Mouse (Mus musculus) forebrain, embryonic 15.5 days (tissue): ENCODE data around the gene Gabrd. TPM values are rescaled to one million over a fixed set of nuclear protein-coding genes. Genes with fewer than 3 reads are reported as not detected.

Experiments
- ATAC-seq: fragments of 200-750 bp; cut with Nextera tagmentation; replicated peaks from 2 replicates; pipeline ENCODE4 v1.8.0; 2017; ENCODE audit warnings: mild to moderate bottlenecking, moderate TSS enrichment, moderate library complexity
- H3K27ac ChIP-seq: fragments of 300-500 bp; sonication (generic); replicated peaks from 2 replicates; pipeline ENCODE4 v1.5.1; 2015; ENCODE audit warnings: mild to moderate bottlenecking, inconsistent platforms
- H3K27me3 ChIP-seq: fragments of 300-500 bp; sonication (generic); 2 replicates; pipeline ENCODE4 v1.6.1; 2015; ENCODE audit warnings: inconsistent platforms
- H3K36me3 ChIP-seq: fragments of 300-500 bp; sonication (generic); 2 replicates; pipeline ENCODE4 v1.6.1; 2015; ENCODE audit warnings: mild to moderate bottlenecking, inconsistent platforms
- H3K4me1 ChIP-seq: fragments of 300-500 bp; sonication (generic); 2 replicates; pipeline ENCODE4 v1.6.1; 2015; ENCODE audit warnings: inconsistent platforms
- H3K4me2 ChIP-seq: fragments of 300-500 bp; sonication (generic); replicated peaks from 2 replicates; pipeline ENCODE4 v1.6.1; 2015; ENCODE audit warnings: mild to moderate bottlenecking, inconsistent platforms
- H3K4me3 ChIP-seq: fragments of 300-500 bp; sonication (generic); 2 replicates; pipeline ENCODE4 v1.5.1; 2015; ENCODE audit warnings: mild to moderate bottlenecking, inconsistent platforms
- H3K9ac ChIP-seq: fragments of 300-500 bp; sonication (generic); replicated peaks from 2 replicates; pipeline ENCODE4 v1.6.1; 2015; ENCODE audit warnings: mild to moderate bottlenecking, inconsistent platforms
- H3K9me3 ChIP-seq: fragments of 300-500 bp; sonication (generic); 2 replicates; pipeline ENCODE4 v1.6.1; 2016; ENCODE audit warnings: inconsistent platforms
- WGBS: fragments of 180-500 bp; shearing (Covaris S2); methylation state at CpG from one replicate; pipeline ENCODE4 v1.1.7; 2015; ENCODE audit warnings: mixed read lengths; 5-methylcytosine and 5-hydroxymethylcytosine counted together
- polyA plus RNA-seq: library from polyadenylated mRNA; unstranded; fragments of >200 nt; fragmentation: Nextera tagmentation; extraction: Ambion mirVana; gene quantifications from 2 replicates; pipeline ENCODE4 v1.2.1, GENCODE M21; 2015

Gabrd gene
- polyA plus RNA-seq, 1 experiment from 2014 or later: 2.6 TPM

- Histone ChIP-seq H3K9ac (no peak overlapping the region), H3K27me3 (no peaks in the 10 kb centered on the region), H3K36me3 (no peaks in the 10 kb centered on the region), H3K9me3 (no peaks in the 10 kb centered on the region), H3K4me1 (peaks cover 8% of the 10 kb centered on the region), H3K27ac (no peak overlapping the region), H3K4me2 (no peak overlapping the region), H3K4me3 (no peak overlapping the region)
- no peak for ATAC-seq
- WGBS: 92% methylated on average over 11 of the region's 11 CpGs
Measured at GRCm38 (mm10) chr4:155413641-155414335, 15.9 kb upstream of the Gabrd start.

GRCm38 (mm10) chr4:155412124-155412523 lies 14.2 kb upstream of the Gabrd start:
- Histone ChIP-seq H3K9ac (no peak overlapping the region), H3K9me3 (no peaks in the 10 kb centered on the region), H3K27ac (no peak overlapping the region), H3K27me3 (no peaks in the 10 kb centered on the region), H3K36me3 (no peaks in the 10 kb centered on the region), H3K4me3 (no peak overlapping the region), H3K4me2 (no peak overlapping the region), H3K4me1 (peaks cover 13% of the 10 kb centered on the region)
- 94% methylated on average over 6 of the region's 6 CpGs for WGBS
- no peak for ATAC-seq

GRCm38 (mm10) chr4:155409058-155409776 lies 11.3 kb upstream of the Gabrd start, which contains the start of gene Cfap74:
Gene Cfap74, plus strand, starts transcription at chr4:155409190.
- H3K27ac ChIP-seq: peak within 1 kb of the TSS; percentile 44
- no peaks in the 10 kb centered on the region for H3K27me3 ChIP-seq
- under 1% methylated on average over 35 of the region's 35 CpGs for WGBS
- H3K9me3 ChIP-seq: no peaks in the 10 kb centered on the region
- peak within 1 kb of the TSS; percentile 60 for H3K4me3 ChIP-seq
- H3K4me2 ChIP-seq: peak within 1 kb of the TSS; percentile 89
- peak within 1 kb of the TSS; percentile 47 for H3K9ac ChIP-seq
- H3K36me3 ChIP-seq: no peaks in the 10 kb centered on the region
- H3K4me1 ChIP-seq: peaks cover 13% of the 10 kb centered on the region
- ATAC-seq: peak; percentile 99

GRCm38 (mm10) chr4:155408695-155409057 lies 10.8 kb upstream of the Gabrd start:
- no peaks in the 10 kb centered on the region for H3K27me3 ChIP-seq
- H3K4me2 ChIP-seq: peak overlapping the region; percentile 89
- no peaks in the 10 kb centered on the region for H3K9me3 ChIP-seq
- H3K4me1 ChIP-seq: peaks cover 13% of the 10 kb centered on the region
- H3K36me3 ChIP-seq: no peaks in the 10 kb centered on the region
- peak overlapping the region; percentile 47 for H3K9ac ChIP-seq
- peak; percentile 57 for ATAC-seq
- peak overlapping the region; percentile 60 for H3K4me3 ChIP-seq
- no peak overlapping the region for H3K27ac ChIP-seq
- under 1% methylated on average over 8 of the region's 8 CpGs for WGBS

- WGBS: 69% methylated on average over 1 of the region's 1 CpGs
- H3K4me2 ChIP-seq: no peak overlapping the region
- peaks cover 7% of the 10 kb centered on the region for H3K4me1 ChIP-seq
- peaks cover 17% of the 10 kb centered on the region for H3K27me3 ChIP-seq
- no peaks in the 10 kb centered on the region for H3K36me3 ChIP-seq
- H3K9ac ChIP-seq: no peak overlapping the region
- no peak overlapping the region for H3K4me3 ChIP-seq
- H3K27ac ChIP-seq: no peak overlapping the region
- H3K9me3 ChIP-seq: no peaks in the 10 kb centered on the region
- ATAC-seq: no peak
Measured at GRCm38 (mm10) chr4:155402489-155402888, 4.6 kb upstream of the Gabrd start.

- Histone ChIP-seq H3K27me3 (peaks cover 28% of the 10 kb centered on the region), H3K9ac (no peak overlapping the region), H3K9me3 (no peaks in the 10 kb centered on the region), H3K27ac (no peak overlapping the region), H3K4me3 (no peak overlapping the region), H3K4me1 (peaks cover 8% of the 10 kb centered on the region), H3K36me3 (no peaks in the 10 kb centered on the region), H3K4me2 (no peak overlapping the region)
- 65% methylated on average over 7 of the region's 7 CpGs for WGBS
- no peak for ATAC-seq
Measured at GRCm38 (mm10) chr4:155401121-155401520, 3.2 kb upstream of the Gabrd start.

GRCm38 (mm10) chr4:155398222-155398540 lies 269 bp upstream of the Gabrd start:
- H3K27me3 ChIP-seq: peaks cover 28% of the 10 kb centered on the region
- no peak overlapping the region for H3K27ac ChIP-seq
- peaks cover 8% of the 10 kb centered on the region for H3K4me1 ChIP-seq
- H3K4me2 ChIP-seq: peak overlapping the region; percentile 86
- 4% methylated on average over 9 of the region's 9 CpGs for WGBS
- H3K36me3 ChIP-seq: no peaks in the 10 kb centered on the region
- H3K9ac ChIP-seq: no peak overlapping the region
- no peak for ATAC-seq
- H3K4me3 ChIP-seq: peak overlapping the region; percentile 47
- H3K9me3 ChIP-seq: no peaks in the 10 kb centered on the region

- H3K9me3 ChIP-seq: no peaks in the 10 kb centered on the region
- peaks cover 8% of the 10 kb centered on the region for H3K4me1 ChIP-seq
- no peak overlapping the region for H3K4me2 ChIP-seq
- H3K4me3 ChIP-seq: no peak overlapping the region
- H3K27ac ChIP-seq: no peak overlapping the region
- no peaks in the 10 kb centered on the region for H3K36me3 ChIP-seq
- no peak overlapping the region for H3K9ac ChIP-seq
- WGBS: 87% methylated on average over 4 of the region's 4 CpGs
- no peak for ATAC-seq
- peaks cover 28% of the 10 kb centered on the region for H3K27me3 ChIP-seq
Measured at GRCm38 (mm10) chr4:155396751-155397150, 1.2 kb downstream of the Gabrd start.

GRCm38 (mm10) chr4:155395471-155395870 lies 2.4 kb downstream of the Gabrd start:
- no peak for ATAC-seq
- Histone ChIP-seq H3K4me1 (peaks cover 8% of the 10 kb centered on the region), H3K27ac (no peak overlapping the region), H3K9ac (no peak overlapping the region), H3K4me2 (no peak overlapping the region), H3K9me3 (no peaks in the 10 kb centered on the region), H3K36me3 (no peaks in the 10 kb centered on the region), H3K27me3 (peaks cover 28% of the 10 kb centered on the region), H3K4me3 (no peak overlapping the region)
- WGBS: 81% methylated on average over 5 of the region's 5 CpGs

GRCm38 (mm10) chr4:155387166-155387565 lies 10.7 kb downstream of the Gabrd start:
- H3K4me3 ChIP-seq: no peak overlapping the region
- H3K9ac ChIP-seq: no peak overlapping the region
- no peaks in the 10 kb centered on the region for H3K36me3 ChIP-seq
- WGBS: 86% methylated on average over 8 of the region's 8 CpGs
- no peak overlapping the region for H3K27ac ChIP-seq
- no peak overlapping the region for H3K4me2 ChIP-seq
- H3K4me1 ChIP-seq: no peaks in the 10 kb centered on the region
- H3K9me3 ChIP-seq: no peaks in the 10 kb centered on the region
- no peak for ATAC-seq
- H3K27me3 ChIP-seq: no peaks in the 10 kb centered on the region

- no peak for ATAC-seq
- no peaks in the 10 kb centered on the region for H3K27me3 ChIP-seq
- H3K27ac ChIP-seq: no peak overlapping the region
- 76% methylated on average over 4 of the region's 4 CpGs for WGBS
- H3K4me3 ChIP-seq: no peak overlapping the region
- no peak overlapping the region for H3K9ac ChIP-seq
- H3K9me3 ChIP-seq: no peaks in the 10 kb centered on the region
- H3K4me1 ChIP-seq: no peaks in the 10 kb centered on the region
- H3K36me3 ChIP-seq: no peaks in the 10 kb centered on the region
- H3K4me2 ChIP-seq: no peak overlapping the region
Measured at GRCm38 (mm10) chr4:155383326-155383725, 14.6 kb downstream of the Gabrd start.

GRCm38 (mm10) chr4:155382752-155383151 lies 15.2 kb downstream of the Gabrd start:
- H3K9ac ChIP-seq: no peak overlapping the region
- H3K27me3 ChIP-seq: no peaks in the 10 kb centered on the region
- no peaks in the 10 kb centered on the region for H3K4me1 ChIP-seq
- H3K9me3 ChIP-seq: no peaks in the 10 kb centered on the region
- no peak overlapping the region for H3K27ac ChIP-seq
- WGBS: 23% methylated on average over 9 of the region's 9 CpGs
- no peak overlapping the region for H3K4me3 ChIP-seq
- H3K4me2 ChIP-seq: no peak overlapping the region
- no peak for ATAC-seq
- no peaks in the 10 kb centered on the region for H3K36me3 ChIP-seq
